Mouse (Mus musculus): ENCODE results near the gene Epb41l4b.

GRCm38 (mm10) chr4:56957518-56957917, 185.7 kb downstream of the Epb41l4b start:
- TF ChIP-seq CTCF (IDR thresholded peaks at IDR 0.05; ENCODE audit: control insufficient read depth, insufficient read depth, low read length): no peak
- TF ChIP-seq POLR2A (IDR thresholded peaks at IDR 0.05; ENCODE audit: borderline replicate concordance, control insufficient read depth, low read depth, low read length): no peak

Measured in bone marrow, adult 2 months (tissue).